Mouse (Mus musculus) C2C12 (cell line): ENCODE data around the gene Atp8a2.

Experiments
- CEBPB ChIP-seq: IDR thresholded peaks from one replicate; pipeline ENCODE4 v1.6.1; 2011; ENCODE audit warnings: low read depth, mild to moderate bottlenecking, control low read depth, moderate library complexity
- CTCF ChIP-seq: IDR thresholded peaks from one replicate; pipeline ENCODE4 v1.5.1; 2011; ENCODE audit not compliant: control insufficient read depth, insufficient read depth, insufficient read length
- MAX ChIP-seq: IDR thresholded peaks from one replicate; pipeline ENCODE4 v1.6.1; 2011; ENCODE audit warnings: mild to moderate bottlenecking, control low read depth
- USF1 ChIP-seq: IDR thresholded peaks from one replicate; pipeline ENCODE4 v1.6.1; 2011; ENCODE audit warnings: low read depth, mild to moderate bottlenecking, control low read depth, moderate library complexity

DNA sequence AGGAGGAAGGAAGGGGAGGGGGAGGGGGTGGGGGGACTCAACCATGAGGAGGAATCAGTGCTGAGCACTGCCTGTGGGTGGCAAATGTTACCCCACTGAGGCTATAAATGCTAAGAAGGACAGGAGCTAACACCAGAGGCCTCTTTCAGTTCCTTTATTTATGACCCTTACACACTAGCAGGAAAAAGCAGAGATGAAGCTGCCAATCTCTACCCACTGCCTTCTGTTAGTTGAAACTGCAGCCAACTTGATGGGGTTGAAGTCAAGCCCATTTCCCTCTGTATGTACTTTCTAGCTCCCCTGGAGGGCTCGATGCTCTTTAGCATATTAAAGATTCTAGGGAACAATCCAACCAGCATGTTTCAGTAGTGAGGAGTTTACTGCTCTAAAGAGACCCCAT, 303.0 kb downstream of the Atp8a2 start:
- no peak for TF ChIP-seq CEBPB
- no peak for TF ChIP-seq CTCF
- no peak for TF ChIP-seq USF1
- TF ChIP-seq MAX, result no peak
